Mouse (Mus musculus) midbrain, postnatal 0 days (tissue): ENCODE results near the gene Fzd5. TPM values are rescaled to one million over a fixed set of nuclear protein-coding genes. Genes with fewer than 3 reads are reported as not detected.

Source experiments
- ATAC-seq: fragments of 200-750 bp; cut with Nextera tagmentation; 2 replicates; pipeline ENCODE4 v1.8.0; 2017; ENCODE audit warnings: moderate number of reproducible peaks, mild to moderate bottlenecking, moderate TSS enrichment, moderate library complexity; ENCODE audit not compliant: low FRiP score
- DNase-seq: peaks from one replicate; pipeline ENCODE4 v3.0.0-alpha.2; 2015; ENCODE audit warnings: low spot score
- H3K27ac ChIP-seq: fragments of 300-500 bp; sonication (generic); 2 replicates; pipeline ENCODE4 v1.5.1; 2014; ENCODE audit warnings: low read depth, mild to moderate bottlenecking, low read length, mixed read lengths
- H3K27me3 ChIP-seq: fragments of 300-500 bp; sonication (generic); 2 replicates; pipeline ENCODE4 v1.6.1; 2014; ENCODE audit warnings: low read length, control low read depth, mixed read lengths; ENCODE audit not compliant: insufficient read depth
- H3K36me3 ChIP-seq: fragments of 300-500 bp; sonication (generic); 2 replicates; pipeline ENCODE4 v1.6.1; 2014; ENCODE audit warnings: low read length, control low read depth, mixed read lengths; ENCODE audit not compliant: insufficient read depth
- H3K4me1 ChIP-seq: fragments of 300-500 bp; sonication (generic); 2 replicates; pipeline ENCODE4 v1.6.1; 2014; ENCODE audit warnings: mild to moderate bottlenecking, control low read depth, antibody characterized with exemption, low read length, mixed read lengths; ENCODE audit not compliant: insufficient read depth
- H3K4me2 ChIP-seq: fragments of 300-500 bp; sonication (generic); 2 replicates; pipeline ENCODE4 v1.6.1; 2014; ENCODE audit warnings: low read depth, mild to moderate bottlenecking, low read length, mixed read lengths; ENCODE audit not compliant: poor library complexity, severe bottlenecking
- H3K4me3 ChIP-seq: fragments of 300-500 bp; sonication (generic); 2 replicates; pipeline ENCODE4 v1.5.1; 2014; ENCODE audit warnings: low read depth, mild to moderate bottlenecking, low read length, moderate library complexity
- H3K9ac ChIP-seq: fragments of 300-500 bp; sonication (generic); replicated peaks from 2 replicates; pipeline ENCODE4 v1.6.1; 2014; ENCODE audit warnings: mild to moderate bottlenecking, low read length, moderate library complexity, mixed read lengths; ENCODE audit not compliant: poor library complexity, severe bottlenecking
- H3K9me3 ChIP-seq: fragments of 300-500 bp; sonication (generic); 2 replicates; pipeline ENCODE4 v1.6.1; 2016; ENCODE audit warnings: low read length, control low read depth
- CTCF ChIP-seq: IDR thresholded peaks from 2 replicates; pipeline ENCODE4 v1.5.1; 2016; ENCODE audit warnings: antibody characterized with exemption, mild to moderate bottlenecking
- WGBS: fragments of 180-500 bp; shearing (Covaris S2); extraction: QIAGEN DNeasy Blood & Tissue Kit; methylation state at CpG from one replicate; pipeline ENCODE4 v1.1.7; 2014; 5-methylcytosine and 5-hydroxymethylcytosine counted together
- polyA plus RNA-seq: library from polyadenylated mRNA; unstranded; fragments of >200 nt; fragmentation: Nextera tagmentation; extraction: Ambion mirVana; gene quantifications from 2 replicates; pipeline ENCODE4 v1.2.1, GENCODE M21; 2015
- total RNA-seq: library from RNA; depleted of rRNA; stranded (reverse); fragments of >200 nt; gene quantifications from 2 replicates; pipeline ENCODE4 v1.2.3, GENCODE M21; 2014

Gene Fzd5
- total and polyA plus RNA-seq, 2 experiments from 2014 or later = 0.86 to 1.8 TPM

DNA sequence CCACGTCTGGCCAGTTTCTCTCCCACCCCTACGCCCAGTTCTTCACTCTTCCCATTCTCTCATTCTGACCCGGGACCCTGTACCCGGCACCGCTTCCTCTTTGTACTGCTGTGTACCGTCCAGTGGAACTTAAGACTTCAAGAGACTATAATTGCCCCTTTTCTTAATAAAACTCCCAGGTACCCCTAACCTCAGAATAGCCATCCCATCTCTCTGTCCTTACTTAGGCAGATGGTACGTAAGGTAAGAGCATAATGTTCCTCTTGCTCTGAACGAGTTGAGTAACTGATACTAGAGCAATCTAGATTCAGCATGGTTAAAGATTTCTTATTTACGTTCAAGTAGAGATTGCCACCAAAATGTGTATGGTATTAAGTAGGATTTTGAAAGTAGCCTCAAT, 46.0 kb downstream of the Fzd5 start:
- no peak for DNase-seq
- no peak for ATAC-seq
- TF ChIP-seq CTCF = no peak
- Histone ChIP-seq H3K27ac (no peak overlapping the region), H3K36me3 (no peaks in the 10 kb centered on the region), H3K4me2 (peak overlapping the region; percentile 83), H3K27me3 (no peaks in the 10 kb centered on the region), H3K4me3 (peak overlapping the region; percentile 92), H3K4me1 (peaks cover 6% of the 10 kb centered on the region; the same call in 1 of the 2 replicates), H3K9me3 (no peaks in the 10 kb centered on the region), H3K9ac (peak overlapping the region; percentile 78)
- WGBS = under 1% methylated on average over 9 of the region's 9 CpGs

DNA sequence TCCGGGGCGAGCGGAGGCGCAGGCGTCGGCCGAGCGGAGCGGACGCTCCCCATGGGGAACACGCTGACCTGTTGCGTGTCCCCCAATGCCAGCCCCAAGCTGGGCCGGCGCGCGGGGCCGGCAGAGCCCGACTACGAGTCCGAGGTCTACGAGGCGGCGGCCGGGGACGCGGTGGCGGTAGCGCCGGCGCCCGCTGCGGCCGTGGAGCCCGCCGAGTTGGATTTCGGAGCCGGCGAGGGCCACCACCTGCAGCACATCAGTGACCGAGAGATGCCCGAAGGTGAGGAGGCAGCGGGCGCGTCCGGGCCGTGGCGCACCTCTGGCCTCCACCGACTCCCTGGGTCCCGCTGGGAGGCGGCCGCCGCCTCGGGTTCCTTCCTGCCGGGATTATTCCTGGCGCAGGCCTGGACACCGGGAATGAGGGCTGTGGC, 46.4 kb downstream of the Fzd5 start:
- ATAC-seq (no peak), DNase-seq (no peak)
- no peak for TF ChIP-seq CTCF

DNA sequence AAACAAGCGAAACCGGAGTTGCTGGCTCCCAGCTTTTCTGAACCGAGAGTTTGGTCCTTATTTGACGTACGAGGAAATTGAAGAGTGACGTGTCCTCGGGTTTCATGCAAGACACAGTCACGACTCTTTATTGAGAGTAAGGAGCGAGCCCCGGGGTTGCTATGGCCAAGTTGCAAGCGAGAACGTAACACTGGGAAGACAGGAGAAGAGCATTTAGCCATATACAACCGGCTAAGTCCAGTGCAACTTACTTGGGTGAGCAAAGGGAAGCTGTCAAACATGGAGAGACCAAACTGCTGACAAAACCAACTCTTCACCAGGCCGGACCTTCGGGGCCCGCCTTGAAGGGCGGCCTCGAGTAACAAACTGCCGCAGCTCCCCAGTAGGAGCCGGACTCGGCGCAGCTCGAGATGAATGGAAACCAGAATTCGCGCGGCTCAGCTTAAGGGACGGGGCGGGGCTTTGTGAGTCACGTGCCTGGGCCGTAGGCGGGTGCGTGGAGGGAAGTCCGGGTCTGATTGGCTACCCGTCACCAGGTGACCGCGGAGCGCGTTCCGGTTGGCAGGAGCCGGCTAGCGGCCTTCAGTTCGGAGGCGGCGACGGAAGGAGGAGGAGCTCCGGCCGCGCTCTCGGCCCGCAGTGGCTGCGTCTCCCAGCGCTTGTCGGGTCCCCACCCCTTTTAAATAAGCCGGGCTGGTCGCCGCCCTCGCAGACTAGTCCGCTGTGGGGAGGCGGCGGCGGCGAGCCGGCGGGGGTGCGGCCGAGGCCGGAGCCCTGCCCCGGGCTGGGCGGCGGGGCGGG, 47.1 kb downstream of the Fzd5 start, which contains the start of gene Ccnyl1:
Gene Ccnyl1 (plus strand): TSS at position 243 of the 801 bp plus-strand sequence.
- WGBS = under 1% methylated on average over 58 of the region's 71 CpGs
- no peaks in the 10 kb centered on the region for H3K9me3 ChIP-seq
- peak within 1 kb of the TSS; percentile 78 for H3K9ac ChIP-seq
- peaks cover 6% of the 10 kb centered on the region; the same call in 1 of the 2 replicates for H3K4me1 ChIP-seq
- peak within 1 kb of the TSS; percentile 92 for H3K4me3 ChIP-seq
- H3K27ac ChIP-seq = peak within 1 kb of the TSS; percentile 77
- H3K36me3 ChIP-seq = no peaks in the 10 kb centered on the region
- H3K27me3 ChIP-seq = no peaks in the 10 kb centered on the region
- H3K4me2 ChIP-seq = peak within 1 kb of the TSS; percentile 83
- ATAC-seq (peak; percentile 100), DNase-seq (peak; percentile 99)
- peak; percentile 16; the same call in 1 of the 2 replicates for TF ChIP-seq CTCF

More for the DNA sequence above, 46.4 kb downstream of the Fzd5 start:
- peaks cover 6% of the 10 kb centered on the region; the same call in 1 of the 2 replicates for H3K4me1 ChIP-seq
- peak overlapping the region; percentile 77 for H3K27ac ChIP-seq
- H3K4me2 ChIP-seq = peak overlapping the region; percentile 83
- H3K4me3 ChIP-seq = peak overlapping the region; percentile 92
- H3K27me3 ChIP-seq = no peaks in the 10 kb centered on the region
- H3K9me3 ChIP-seq = no peaks in the 10 kb centered on the region
- WGBS = under 1% methylated on average over 53 of the region's 55 CpGs
- peak overlapping the region; percentile 78 for H3K9ac ChIP-seq
- H3K36me3 ChIP-seq = no peaks in the 10 kb centered on the region

DNA sequence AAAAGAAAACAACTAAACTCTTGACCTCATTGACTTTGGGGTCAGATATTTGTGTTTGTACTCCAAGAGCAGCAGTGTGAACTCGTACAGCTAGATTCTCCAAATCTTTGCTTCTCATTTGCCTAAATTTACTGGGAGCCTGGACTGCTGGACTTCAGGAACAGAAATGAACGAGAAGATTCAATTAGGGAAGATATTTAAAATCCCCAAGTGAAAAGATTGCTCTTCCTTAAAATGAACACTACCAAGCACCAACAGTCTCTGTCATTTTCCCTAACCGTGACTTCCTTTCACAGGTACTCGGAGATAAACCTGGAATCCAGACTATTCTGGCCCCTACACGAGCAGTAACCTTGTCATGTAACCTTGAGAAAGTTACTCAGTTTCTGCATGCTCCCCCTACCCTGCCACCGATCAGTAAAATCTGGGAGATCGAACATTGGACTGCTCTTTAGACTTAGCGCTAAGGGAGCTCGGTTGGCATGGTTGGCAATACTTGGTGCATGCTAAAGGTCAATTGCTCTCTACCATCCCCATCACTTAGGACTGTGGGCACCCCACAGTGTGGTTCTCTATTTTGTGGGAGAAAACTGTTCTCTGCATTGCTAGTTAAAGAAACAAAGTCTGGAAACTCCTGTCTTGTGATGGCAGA, 47.9 kb downstream of the Fzd5 start:
- peak overlapping the region; percentile 79 for H3K4me2 ChIP-seq
- H3K9me3 ChIP-seq = no peaks in the 10 kb centered on the region
- ATAC-seq (no peak), DNase-seq (no peak)
- no peaks in the 10 kb centered on the region for H3K27me3 ChIP-seq
- no peak for TF ChIP-seq CTCF
- no peak overlapping the region for H3K27ac ChIP-seq
- no peaks in the 10 kb centered on the region for H3K36me3 ChIP-seq
- 27% methylated on average over 9 of the region's 9 CpGs for WGBS
- H3K9ac ChIP-seq = no peak overlapping the region
- H3K4me1 ChIP-seq = peaks cover 6% of the 10 kb centered on the region; the same call in 1 of the 2 replicates
- H3K4me3 ChIP-seq = peak overlapping the region; percentile 92

DNA sequence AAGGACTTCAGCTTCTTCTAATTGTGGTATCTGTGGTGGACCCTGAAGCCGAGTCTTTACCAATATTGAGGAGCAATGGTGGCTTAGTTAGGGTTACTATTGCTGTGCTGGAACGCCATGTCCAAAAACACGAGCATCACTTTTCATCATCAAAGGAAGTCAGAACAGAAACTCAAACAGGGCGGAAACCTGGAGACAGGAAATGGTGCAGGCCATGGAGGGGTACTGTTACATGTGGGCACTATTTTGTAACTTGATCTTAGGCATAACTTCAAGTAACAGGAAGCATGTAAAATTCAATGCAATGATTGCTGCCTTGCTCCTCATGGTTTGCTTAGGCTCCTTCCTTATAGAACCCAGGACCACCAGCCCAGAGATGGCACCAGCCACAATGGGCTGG, 49.5 kb downstream of the Fzd5 start:
- ATAC-seq = no peak
- peaks cover 5% of the 10 kb centered on the region; the same call in 1 of the 2 replicates for H3K4me1 ChIP-seq
- no peaks in the 10 kb centered on the region for H3K27me3 ChIP-seq
- H3K36me3 ChIP-seq = no peaks in the 10 kb centered on the region
- no peak overlapping the region for H3K4me3 ChIP-seq
- no peak for TF ChIP-seq CTCF
- H3K27ac ChIP-seq = no peak overlapping the region
- no peak overlapping the region for H3K9ac ChIP-seq
- H3K4me2 ChIP-seq = no peak overlapping the region
- WGBS = 91% methylated on average over 4 of the region's 4 CpGs
- H3K9me3 ChIP-seq = no peaks in the 10 kb centered on the region
- no peak for DNase-seq

DNA sequence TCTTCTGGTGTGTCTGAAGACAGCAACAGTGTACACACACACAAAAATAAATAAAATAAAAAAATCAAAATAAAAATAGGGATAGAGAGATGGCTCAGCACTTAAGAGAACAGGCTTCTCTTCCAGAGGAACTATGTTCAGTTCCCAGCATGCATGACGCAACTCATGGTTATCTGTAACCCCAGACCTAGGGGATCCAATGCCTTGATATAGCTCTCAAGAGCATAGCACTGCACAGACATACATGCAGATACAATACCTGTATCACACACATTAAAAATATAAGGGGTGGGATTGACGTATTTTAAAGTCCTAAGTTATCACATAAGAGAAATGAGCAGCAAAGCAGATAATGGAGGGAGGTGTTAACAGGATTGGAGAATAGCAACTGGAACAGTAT, 53.1 kb downstream of the Fzd5 start:
- Histone ChIP-seq H3K27ac (no peak overlapping the region), H3K9me3 (no peaks in the 10 kb centered on the region), H3K4me2 (no peak overlapping the region), H3K27me3 (no peaks in the 10 kb centered on the region), H3K4me3 (no peak overlapping the region), H3K4me1 (no peaks in the 10 kb centered on the region), H3K9ac (no peak overlapping the region), H3K36me3 (no peaks in the 10 kb centered on the region)
- TF ChIP-seq CTCF = no peak
- ATAC-seq (no peak), DNase-seq (no peak)
- 96% methylated on average over 2 of the region's 2 CpGs for WGBS
